Mouse (Mus musculus): ENCODE results near the gene Cavin4. TPM values are rescaled to one million over a fixed set of nuclear protein-coding genes. Genes with fewer than 3 reads are reported as not detected.
A peak's percentile ranks its signal among the peaks of the same experiment; 100 is the strongest.

The Cavin4 gene
- polyA plus RNA-seq, 1 experiment from 2014 or later, result 1.4 TPM

DNA sequence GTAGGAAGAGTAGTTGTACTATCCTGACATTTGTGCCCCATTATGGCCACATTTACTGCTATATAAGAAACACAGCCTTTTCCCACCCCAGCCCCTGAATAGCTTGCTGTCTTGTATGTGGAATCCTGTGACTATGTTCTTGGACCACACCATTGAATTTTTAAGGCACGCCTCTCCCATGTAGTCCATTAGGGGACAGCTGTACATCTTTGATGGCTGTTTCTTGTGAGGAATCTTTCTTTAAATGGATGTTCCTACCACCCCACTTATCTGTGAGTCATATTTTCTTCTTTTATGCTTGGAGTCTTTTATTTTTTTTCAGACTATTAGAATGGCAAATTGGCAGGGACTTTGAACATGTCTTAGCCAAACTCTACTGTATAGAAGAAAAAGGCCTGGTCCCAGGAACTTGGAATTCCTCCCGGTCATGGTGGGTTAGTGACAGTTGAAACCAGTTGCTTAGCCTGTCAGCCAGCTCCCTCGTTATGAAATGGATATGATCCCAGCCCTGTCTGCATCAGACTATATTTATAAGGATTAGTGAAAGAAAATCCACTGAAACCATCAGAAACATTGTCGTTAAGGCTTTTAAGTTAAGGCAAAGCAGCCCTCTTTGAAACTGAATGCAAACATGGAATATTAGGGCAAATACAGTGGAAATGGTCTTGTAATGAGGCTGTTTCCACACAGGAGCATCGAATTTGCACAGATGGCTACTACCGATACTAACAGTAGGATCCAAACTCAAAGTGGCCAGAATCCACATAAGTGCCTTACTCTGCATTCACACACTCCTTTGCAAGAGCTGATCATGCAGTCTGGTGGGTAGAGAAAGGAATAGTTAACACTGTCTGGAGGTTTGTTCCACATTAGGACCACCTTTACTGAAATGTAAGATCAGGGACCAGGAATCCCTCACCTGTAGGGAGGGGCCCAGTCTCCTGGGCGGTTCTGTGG lies 2.4 kb upstream of the Cavin4 start:
- Histone ChIP-seq H3K9ac (replicated peaks; ENCODE audit: low read depth, low read length) (no peak overlapping the region), H3K4me3 (replicated peaks; ENCODE audit: low read length) (no peak overlapping the region), H3K4me2 (ENCODE audit: low read length) (no peak overlapping the region), H3K9me3 (ENCODE audit: control insufficient read depth, low read length) (no peaks in the 10 kb centered on the region), H3K27ac (ENCODE audit: low read length) (0 out of 2 replicates have a peak overlapping the region, but pooled peaks have one; percentile 29), H3K36me3 (ENCODE audit: control insufficient read depth, insufficient read depth) (peaks cover 28% of the 10 kb centered on the region), H3K27me3 (replicated peaks; ENCODE audit: control insufficient read depth, insufficient read depth, low read length) (no peaks in the 10 kb centered on the region), H3K4me1 (replicated peaks; ENCODE audit: control insufficient read depth, insufficient read depth, low read length) (peaks cover 7% of the 10 kb centered on the region; the same call in 1 of the 2 replicates)
- ATAC-seq, result peak; percentile 50
- WGBS, result 59% methylated on average over 7 of the region's 7 CpGs

DNA sequence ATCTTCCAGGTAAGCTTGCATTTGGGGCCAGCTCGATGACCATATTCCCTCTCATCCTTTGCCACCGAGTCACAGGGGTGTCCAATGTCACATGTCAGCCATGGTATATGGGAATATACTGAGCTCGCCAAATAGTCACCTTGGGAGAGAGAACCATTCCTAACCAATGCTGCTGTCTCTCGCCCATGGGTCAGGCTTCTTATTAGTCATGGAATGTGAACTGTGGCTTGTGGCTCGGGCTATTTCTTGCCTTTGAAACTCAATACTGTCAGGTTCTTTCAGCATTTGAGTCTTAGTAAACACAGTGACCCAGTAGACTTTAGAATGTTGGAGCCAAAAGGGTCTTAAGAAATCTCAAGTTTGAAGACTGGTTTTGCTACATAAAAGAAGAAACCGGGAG lies 707 bp downstream of the Cavin4 start:
- H3K27ac ChIP-seq (ENCODE audit: low read length), result no peak overlapping the region
- WGBS, result 95% methylated on average over 6 of the region's 6 CpGs
- ATAC-seq, result no peak
- H3K4me1 ChIP-seq (replicated peaks; ENCODE audit: control insufficient read depth, insufficient read depth, low read length), result peaks cover 7% of the 10 kb centered on the region; the same call in 1 of the 2 replicates
- no peaks in the 10 kb centered on the region for H3K27me3 ChIP-seq (replicated peaks; ENCODE audit: control insufficient read depth, insufficient read depth, low read length)
- H3K9me3 ChIP-seq (ENCODE audit: control insufficient read depth, low read length), result no peaks in the 10 kb centered on the region
- no peak overlapping the region for H3K4me2 ChIP-seq (ENCODE audit: low read length)
- H3K4me3 ChIP-seq (replicated peaks; ENCODE audit: low read length), result no peak overlapping the region
- H3K9ac ChIP-seq (replicated peaks; ENCODE audit: low read depth, low read length), result no peak overlapping the region
- peaks cover 25% of the 10 kb centered on the region for H3K36me3 ChIP-seq (ENCODE audit: control insufficient read depth, insufficient read depth)

DNA sequence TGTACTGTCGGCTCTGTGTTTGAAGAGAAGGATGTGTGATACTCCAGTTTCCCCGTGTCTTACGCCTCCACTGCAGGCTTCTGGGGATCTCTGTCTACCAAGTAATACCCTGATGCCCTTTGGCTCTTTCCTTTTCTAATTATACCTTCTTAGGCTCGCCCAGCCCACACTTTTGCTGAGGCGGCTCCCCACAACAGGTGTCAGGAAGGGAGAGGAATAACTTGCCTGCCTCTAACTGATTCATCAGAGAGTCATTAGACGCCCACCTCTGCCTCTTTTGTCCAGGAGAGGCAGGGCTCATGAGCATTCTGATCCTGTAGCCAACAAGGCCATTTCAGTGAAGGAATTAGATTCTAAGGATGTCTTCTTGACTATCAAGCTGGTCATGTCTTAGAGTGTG lies 4.0 kb downstream of the Cavin4 start:
- Histone ChIP-seq H3K27me3 (replicated peaks; ENCODE audit: control insufficient read depth, insufficient read depth, low read length) (no peaks in the 10 kb centered on the region), H3K9me3 (ENCODE audit: control insufficient read depth, low read length) (no peaks in the 10 kb centered on the region), H3K36me3 (ENCODE audit: control insufficient read depth, insufficient read depth) (peaks cover 17% of the 10 kb centered on the region), H3K4me1 (replicated peaks; ENCODE audit: control insufficient read depth, insufficient read depth, low read length) (no peaks in the 10 kb centered on the region), H3K4me2 (ENCODE audit: low read length) (no peak overlapping the region), H3K27ac (ENCODE audit: low read length) (no peak overlapping the region), H3K4me3 (replicated peaks; ENCODE audit: low read length) (no peak overlapping the region), H3K9ac (replicated peaks; ENCODE audit: low read depth, low read length) (no peak overlapping the region)
- ATAC-seq, result no peak
- WGBS, result 88% methylated on average over 6 of the region's 6 CpGs

DNA sequence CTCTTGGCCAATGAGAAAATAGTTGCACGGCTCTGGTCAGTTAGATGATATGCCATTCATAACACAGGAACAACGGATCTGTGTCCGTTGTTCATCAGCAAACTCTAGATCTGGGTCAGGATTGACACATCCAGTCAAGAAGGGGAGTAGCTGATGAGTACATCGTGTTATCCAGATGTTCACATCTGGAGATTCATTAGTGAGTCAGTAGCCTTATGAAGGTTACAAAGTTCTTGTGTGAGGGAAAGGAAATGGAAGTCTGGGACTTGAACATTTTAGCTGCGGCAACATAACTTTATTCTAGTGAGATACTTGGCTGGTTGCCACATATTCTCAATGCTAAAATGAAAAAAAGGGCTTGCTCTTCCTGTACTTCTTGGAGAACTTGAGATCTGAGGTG lies 9.6 kb downstream of the Cavin4 start:
- WGBS, result 89% methylated on average over 5 of the region's 5 CpGs

DNA sequence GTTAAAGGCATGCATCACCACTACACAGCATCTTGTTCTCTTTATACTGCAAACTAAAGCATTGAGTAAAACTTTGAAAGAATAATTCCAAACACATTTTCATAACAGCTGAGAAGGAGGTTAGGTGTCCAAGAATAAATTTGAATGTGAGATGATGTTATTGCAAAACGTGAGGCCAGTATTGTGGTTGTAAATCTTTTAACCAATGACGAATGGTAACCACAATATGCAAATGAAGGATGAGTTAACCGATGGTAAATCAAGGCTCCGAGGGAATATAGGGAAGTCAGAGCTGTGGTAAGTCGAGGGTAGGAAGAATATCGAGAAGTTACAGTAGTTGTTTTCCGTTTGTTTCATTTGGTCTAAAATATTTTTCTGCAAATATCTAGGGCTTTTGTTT lies 11.1 kb downstream of the Cavin4 start:
- Histone ChIP-seq H3K4me2 (ENCODE audit: low read length) (no peak overlapping the region), H3K9me3 (ENCODE audit: control insufficient read depth, low read length) (no peaks in the 10 kb centered on the region), H3K9ac (replicated peaks; ENCODE audit: low read depth, low read length) (no peak overlapping the region), H3K27me3 (replicated peaks; ENCODE audit: control insufficient read depth, insufficient read depth, low read length) (no peaks in the 10 kb centered on the region), H3K27ac (ENCODE audit: low read length) (no peak overlapping the region), H3K4me3 (replicated peaks; ENCODE audit: low read length) (no peak overlapping the region), H3K4me1 (replicated peaks; ENCODE audit: control insufficient read depth, insufficient read depth, low read length) (no peaks in the 10 kb centered on the region), H3K36me3 (ENCODE audit: control insufficient read depth, insufficient read depth) (peaks cover 18% of the 10 kb centered on the region)
- WGBS, result 91% methylated on average over 7 of the region's 7 CpGs
- no peak for ATAC-seq

More for the DNA sequence above, 9.6 kb downstream of the Cavin4 start:
- H3K9me3 ChIP-seq (ENCODE audit: control insufficient read depth, low read length), result no peaks in the 10 kb centered on the region
- no peak overlapping the region for H3K9ac ChIP-seq (replicated peaks; ENCODE audit: low read depth, low read length)
- no peaks in the 10 kb centered on the region for H3K27me3 ChIP-seq (replicated peaks; ENCODE audit: control insufficient read depth, insufficient read depth, low read length)
- H3K36me3 ChIP-seq (ENCODE audit: control insufficient read depth, insufficient read depth), result peaks cover 18% of the 10 kb centered on the region
- H3K4me2 ChIP-seq (ENCODE audit: low read length), result no peak overlapping the region
- no peak overlapping the region for H3K4me3 ChIP-seq (replicated peaks; ENCODE audit: low read length)
- no peak for ATAC-seq
- H3K27ac ChIP-seq (ENCODE audit: low read length), result no peak overlapping the region
- H3K4me1 ChIP-seq (replicated peaks; ENCODE audit: control insufficient read depth, insufficient read depth, low read length), result no peaks in the 10 kb centered on the region

DNA sequence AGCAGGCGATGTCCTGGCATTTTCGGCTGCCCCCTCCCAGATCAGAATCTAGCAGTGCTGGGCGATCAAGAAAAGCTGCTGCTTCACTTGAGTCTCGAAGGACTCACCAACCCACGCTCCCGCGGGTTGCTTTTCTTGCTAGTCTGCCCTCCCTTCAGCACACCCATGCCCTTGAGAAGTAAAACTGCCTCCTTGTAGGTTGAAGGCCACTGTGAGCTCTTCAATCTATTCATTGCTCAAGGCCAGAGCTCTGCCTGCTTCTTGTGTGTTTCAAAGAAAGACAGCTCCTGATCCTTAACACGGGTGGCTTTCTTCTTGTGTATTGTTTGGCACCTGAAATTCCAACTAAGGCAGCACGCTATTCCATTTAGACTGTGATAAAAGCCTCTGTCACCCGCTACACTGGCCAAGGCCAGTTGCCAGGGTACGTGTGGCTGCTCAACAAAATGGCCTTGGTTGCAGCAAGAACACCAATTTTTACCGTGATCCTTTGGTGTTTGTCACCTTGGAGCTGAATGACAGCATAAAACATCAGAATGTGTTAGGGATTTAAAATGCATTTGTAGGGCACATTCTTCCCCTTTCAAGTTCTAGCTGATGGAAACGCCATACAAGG lies 13.4 kb downstream of the Cavin4 start:
- H3K27me3 ChIP-seq (replicated peaks; ENCODE audit: control insufficient read depth, insufficient read depth, low read length), result no peaks in the 10 kb centered on the region
- H3K27ac ChIP-seq (ENCODE audit: low read length), result no peak overlapping the region
- 90% methylated on average over 13 of the region's 13 CpGs for WGBS
- ATAC-seq, result no peak
- H3K4me1 ChIP-seq (replicated peaks; ENCODE audit: control insufficient read depth, insufficient read depth, low read length), result peaks cover 5% of the 10 kb centered on the region
- H3K9ac ChIP-seq (replicated peaks; ENCODE audit: low read depth, low read length), result no peak overlapping the region
- H3K4me2 ChIP-seq (ENCODE audit: low read length), result no peak overlapping the region
- peaks cover 16% of the 10 kb centered on the region for H3K36me3 ChIP-seq (ENCODE audit: control insufficient read depth, insufficient read depth)
- no peak overlapping the region for H3K4me3 ChIP-seq (replicated peaks; ENCODE audit: low read length)
- H3K9me3 ChIP-seq (ENCODE audit: control insufficient read depth, low read length), result no peaks in the 10 kb centered on the region

DNA sequence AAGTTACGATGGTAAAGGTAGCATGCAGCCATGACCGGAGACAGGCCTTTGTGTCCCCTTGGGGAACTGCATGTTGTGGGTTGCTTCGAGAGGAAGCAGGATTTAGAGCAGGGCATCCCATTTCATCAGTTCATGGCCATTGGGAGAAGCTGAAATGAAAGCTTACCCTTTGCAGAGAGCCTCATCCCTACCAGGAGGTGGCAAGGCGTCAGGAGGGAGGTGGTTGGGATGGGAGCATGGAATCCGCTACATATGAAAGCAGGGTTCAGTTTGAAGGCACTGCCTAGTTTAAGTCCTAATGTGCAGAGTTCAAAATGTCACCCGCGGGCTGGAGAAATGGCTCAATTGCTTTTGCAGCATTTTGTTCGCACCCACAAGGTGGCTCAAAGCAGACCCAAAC lies 14.0 kb downstream of the Cavin4 start:
- H3K27me3 ChIP-seq (replicated peaks; ENCODE audit: control insufficient read depth, insufficient read depth, low read length), result no peaks in the 10 kb centered on the region
- WGBS, result 93% methylated on average over 8 of the region's 8 CpGs
- ATAC-seq, result no peak
- no peak overlapping the region for H3K4me2 ChIP-seq (ENCODE audit: low read length)
- H3K4me1 ChIP-seq (replicated peaks; ENCODE audit: control insufficient read depth, insufficient read depth, low read length), result peaks cover 5% of the 10 kb centered on the region
- H3K9me3 ChIP-seq (ENCODE audit: control insufficient read depth, low read length), result no peaks in the 10 kb centered on the region
- H3K9ac ChIP-seq (replicated peaks; ENCODE audit: low read depth, low read length), result no peak overlapping the region
- H3K36me3 ChIP-seq (ENCODE audit: control insufficient read depth, insufficient read depth), result peaks cover 11% of the 10 kb centered on the region
- no peak overlapping the region for H3K27ac ChIP-seq (ENCODE audit: low read length)
- no peak overlapping the region for H3K4me3 ChIP-seq (replicated peaks; ENCODE audit: low read length)

DNA sequence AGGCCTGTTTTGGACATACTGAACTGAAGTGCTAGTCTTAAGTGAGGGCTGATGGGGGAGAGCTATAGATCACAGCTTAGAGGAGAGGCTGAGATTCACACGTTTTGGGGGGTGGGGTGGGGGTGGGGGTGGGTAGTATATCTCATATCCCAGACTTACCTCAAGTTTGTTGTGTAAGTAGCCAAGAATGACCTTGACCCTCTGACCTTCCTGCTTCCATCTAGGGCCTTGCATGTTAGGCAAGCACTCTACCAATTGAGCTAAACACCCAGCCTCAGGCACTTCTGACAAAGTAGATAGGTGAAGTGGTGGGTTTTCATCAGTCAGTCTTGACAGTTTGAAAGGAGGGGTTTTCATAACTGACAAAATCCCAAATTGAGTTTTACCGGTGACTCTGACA lies 14.5 kb downstream of the Cavin4 start:
- WGBS, result 85% methylated on average over 2 of the region's 2 CpGs
- Histone ChIP-seq H3K4me1 (replicated peaks; ENCODE audit: control insufficient read depth, insufficient read depth, low read length) (peaks cover 5% of the 10 kb centered on the region), H3K9ac (replicated peaks; ENCODE audit: low read depth, low read length) (no peak overlapping the region), H3K9me3 (ENCODE audit: control insufficient read depth, low read length) (no peaks in the 10 kb centered on the region), H3K4me3 (replicated peaks; ENCODE audit: low read length) (no peak overlapping the region), H3K27me3 (replicated peaks; ENCODE audit: control insufficient read depth, insufficient read depth, low read length) (no peaks in the 10 kb centered on the region), H3K27ac (ENCODE audit: low read length) (no peak overlapping the region), H3K4me2 (ENCODE audit: low read length) (no peak overlapping the region), H3K36me3 (ENCODE audit: control insufficient read depth, insufficient read depth) (peaks cover 6% of the 10 kb centered on the region; the same call in 1 of the 2 replicates)
- ATAC-seq, result no peak

DNA sequence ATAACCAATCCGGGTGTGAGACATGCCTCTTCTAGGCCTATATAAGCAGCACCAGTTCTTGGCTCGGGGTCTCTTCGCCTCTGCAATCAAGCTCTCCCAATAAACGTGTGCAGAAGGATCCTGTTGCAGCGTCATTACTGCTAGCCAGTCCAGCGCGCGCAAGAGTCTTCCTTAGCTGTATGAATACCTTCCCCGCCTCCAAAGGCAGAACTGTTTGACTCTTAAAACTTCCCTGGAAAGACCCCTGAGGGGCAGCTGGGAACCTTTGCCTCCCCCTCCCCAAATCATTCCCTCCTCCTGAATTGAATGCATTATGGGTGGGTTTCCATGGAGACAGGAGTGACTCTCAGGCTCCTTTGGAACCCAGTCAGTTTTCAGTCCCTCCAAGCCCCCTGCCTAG lies 15.5 kb downstream of the Cavin4 start:
- no peak overlapping the region for H3K4me2 ChIP-seq (ENCODE audit: low read length)
- H3K36me3 ChIP-seq (ENCODE audit: control insufficient read depth, insufficient read depth), result 0 out of 2 replicates have a peak, but pooled peaks cover 4% of the 10 kb centered on the region
- H3K9me3 ChIP-seq (ENCODE audit: control insufficient read depth, low read length), result no peaks in the 10 kb centered on the region
- 86% methylated on average over 9 of the region's 9 CpGs for WGBS
- no peak overlapping the region for H3K27ac ChIP-seq (ENCODE audit: low read length)
- no peak overlapping the region for H3K9ac ChIP-seq (replicated peaks; ENCODE audit: low read depth, low read length)
- H3K27me3 ChIP-seq (replicated peaks; ENCODE audit: control insufficient read depth, insufficient read depth, low read length), result no peaks in the 10 kb centered on the region
- peaks cover 5% of the 10 kb centered on the region for H3K4me1 ChIP-seq (replicated peaks; ENCODE audit: control insufficient read depth, insufficient read depth, low read length)
- ATAC-seq, result no peak
- H3K4me3 ChIP-seq (replicated peaks; ENCODE audit: low read length), result no peak overlapping the region

Measured in forebrain, embryonic 16.5 days (tissue).